Mouse (Mus musculus) left cerebral cortex, postnatal 10 days (tissue): Measurements from ENCODE around the gene Btnl1. TPM values are rescaled to one million over a fixed set of nuclear protein-coding genes. Genes with fewer than 3 reads are reported as not detected.
A peak's percentile ranks its signal among the peaks of the same experiment; 100 is the strongest.

Source experiments
- DNase-seq, 2 experiments: peaks; one replicate each; pipeline ENCODE4 v3.0.0; 2021 to 2022; ENCODE audit warnings: low spot score in 2 of 2, mixed read lengths in 1 of 2; ENCODE audit errors: extremely low spot score in 1 of 2
- intact Hi-C: fragments of 180-260 bp; cut with DNase I; formaldehyde crosslinking; loops from one replicate; pipeline ENCODE4 v1.15.1; 2025
- total RNA-seq, 2 experiments: library from RNA; stranded (reverse); gene quantifications; 2 replicates each; pipeline ENCODE4 v1.2.3; 2021

Btnl1 gene
- not detected for total RNA-seq

GRCm38 (mm10) chr17:34376847-34377246, at the start of gene Btnl1:
TSS of gene Btnl1 (plus strand) at chr17:34377132.
- intact Hi-C loops = no loop called here
- no peak for DNase-seq

GRCm38 (mm10) chr17:34329807-34330206, 47.1 kb upstream of the Btnl1 start:
- intact Hi-C loops = no loop called here
- no peak for DNase-seq

- no peak for DNase-seq
- intact Hi-C loops = no loop called here
Measured at GRCm38 (mm10) chr17:34331200-34331599, 45.7 kb upstream of the Btnl1 start.

GRCm38 (mm10) chr17:34340619-34341402, 36.1 kb upstream of the Btnl1 start:
- intact Hi-C loops = no loop called here
- DNase-seq = no peak

- intact Hi-C loops = no loop called here
- DNase-seq = no peak
Measured at GRCm38 (mm10) chr17:34344882-34345281, 32.0 kb upstream of the Btnl1 start.

GRCm38 (mm10) chr17:34345486-34345885, 31.4 kb upstream of the Btnl1 start:
- no peak for DNase-seq
- intact Hi-C loops = no loop called here

GRCm38 (mm10) chr17:34346041-34346440, 30.9 kb upstream of the Btnl1 start:
- no peak for DNase-seq
- intact Hi-C loops = no loop called here

- intact Hi-C loops = loop anchor here (2.0 kb wide), 1 partner anchor 99 kb away; no protein-coding TSS in a partner anchor
- peak in 1 of 2 experiments; percentile 45 for DNase-seq
Measured at GRCm38 (mm10) chr17:34347606-34348308, 29.2 kb upstream of the Btnl1 start.

- intact Hi-C loops = loop anchor here (2.0 kb wide), 1 partner anchor 101 kb away; no protein-coding TSS in a partner anchor
- DNase-seq = peak; percentile 69 to 70
Measured at GRCm38 (mm10) chr17:34349429-34349828, 27.5 kb upstream of the Btnl1 start.

GRCm38 (mm10) chr17:34354539-34354938, 22.4 kb upstream of the Btnl1 start, which contains the start of gene Btnl2:
TSS of gene Btnl2 (plus strand) at chr17:34354822.
- intact Hi-C loops = loop anchor here (5.0 kb wide), 1 partner anchor 177 kb away; no protein-coding TSS in a partner anchor
- no peak for DNase-seq

- intact Hi-C loops = loop anchor here (5.0 kb wide), 1 partner anchor 178 kb away; no protein-coding TSS in a partner anchor
- DNase-seq = no peak
Measured at GRCm38 (mm10) chr17:34354940-34355339, 22.0 kb upstream of the Btnl1 start.

- DNase-seq = no peak
- intact Hi-C loops = no loop called here
Measured at GRCm38 (mm10) chr17:34362954-34363546, 13.9 kb upstream of the Btnl1 start.

- intact Hi-C loops = no loop called here
- DNase-seq = no peak
Measured at GRCm38 (mm10) chr17:34363676-34364310, 13.1 kb upstream of the Btnl1 start.

- intact Hi-C loops = no loop called here
Measured at GRCm38 (mm10) chr17:34365031-34365430, 11.9 kb upstream of the Btnl1 start.

GRCm38 (mm10) chr17:34370563-34370962, 6.4 kb upstream of the Btnl1 start:
- intact Hi-C loops = no loop called here
- no peak for DNase-seq

More at GRCm38 (mm10) chr17:34365031-34365430, 11.9 kb upstream of the Btnl1 start:
- DNase-seq = peak in 1 of 2 experiments; percentile 35

- intact Hi-C loops = no loop called here
- DNase-seq = no peak
Measured at GRCm38 (mm10) chr17:34373055-34373709, 3.8 kb upstream of the Btnl1 start.

- intact Hi-C loops = no loop called here
Measured at GRCm38 (mm10) chr17:34377450-34378209, 698 bp downstream of the Btnl1 start.

GRCm38 (mm10) chr17:34378716-34379115, 1.8 kb downstream of the Btnl1 start:
- intact Hi-C loops = no loop called here

More at GRCm38 (mm10) chr17:34377450-34378209, 698 bp downstream of the Btnl1 start:
- peak in 1 of 2 experiments; percentile 52 for DNase-seq

More at GRCm38 (mm10) chr17:34378716-34379115, 1.8 kb downstream of the Btnl1 start:
- DNase-seq = no peak
